Mouse (Mus musculus) heart, adult 2 months (tissue): Measurements from ENCODE around the gene Efr3b.

ENCODE experiments used
- CTCF ChIP-seq: fragments of 200-600 bp; IDR thresholded peaks from 2 replicates; pipeline ENCODE4 v1.8.1; 2022; ENCODE audit warnings: antibody characterized with exemption, mild to moderate bottlenecking, moderate library complexity
- POLR2A ChIP-seq: fragments of 200-500 bp; IDR thresholded peaks from 2 replicates; pipeline ENCODE4 v1.6.1; 2011; ENCODE audit warnings: mild to moderate bottlenecking, low read depth, low read length, control low read depth; ENCODE audit not compliant: insufficient read depth

GRCm38 (mm10) chr12:3959791-3960543 lies 78.7 kb downstream of the Efr3b start:
- peak; percentile 92 for TF ChIP-seq POLR2A
- no peak for TF ChIP-seq CTCF
